Mouse (Mus musculus): ENCODE measurements around the gene Olfr1408. TPM values are rescaled to one million over a fixed set of nuclear protein-coding genes. Genes with fewer than 3 reads are reported as not detected.

Olfr1408 gene
- not detected for total RNA-seq (2023)

DNA sequence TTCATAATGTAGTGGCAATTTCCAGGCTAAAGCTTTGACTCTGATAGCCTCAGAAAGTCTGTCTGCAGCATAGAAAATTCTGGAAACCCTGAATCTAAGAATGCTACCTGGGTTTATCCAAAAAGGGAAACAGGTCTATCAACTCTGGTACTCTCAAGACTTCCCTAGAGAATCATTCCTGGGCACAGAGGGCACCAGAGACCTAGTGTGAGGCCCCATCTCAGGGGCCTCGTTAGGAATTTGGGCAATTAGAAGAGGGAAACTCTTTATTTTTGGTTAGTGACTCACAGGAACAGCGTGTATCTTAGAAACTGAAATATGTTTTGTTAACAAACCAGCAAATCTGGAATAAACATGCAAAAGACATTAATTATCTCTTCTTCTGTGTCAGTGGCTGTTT lies at the start of gene Olfr1408:
Olfr1408 (minus strand) TSS at position 101 of the 400 bp plus-strand sequence.

Other genes with a start within 250 kb of the Olfr1408 start
- gene Apcs, start 242.3 kb downstream of the Olfr1408 start, total RNA-seq (2023) = not detected
- not detected for gene Olfr16, start 187.0 kb downstream of the Olfr1408 start, total RNA-seq (2023)
- not detected for gene Olfr1406, start 53.3 kb upstream of the Olfr1408 start, total RNA-seq (2023)
- gene Olfr218, start 60.4 kb upstream of the Olfr1408 start, total RNA-seq (2023) = not detected
- gene Olfr1404, start 75.0 kb upstream of the Olfr1408 start, total RNA-seq (2023) = not detected
- 1 to 10 TPM; 3.4 to 5.2 TPM for gene Fcer1a, start 89.8 kb upstream of the Olfr1408 start, total RNA-seq (2023)
- not detected for gene Olfr418, start 128.6 kb upstream of the Olfr1408 start, total RNA-seq (2023)
- gene Mptx2, start 140.4 kb upstream of the Olfr1408 start, total RNA-seq (2023) = not detected
- 1 to 10 TPM; 1.8 to 2.6 TPM for gene Ackr1, start 196.4 kb upstream of the Olfr1408 start, total RNA-seq (2023)
- 10 to 100 TPM; 40.9 to 48.4 TPM for gene Aim2, start 213.5 kb upstream of the Olfr1408 start, total RNA-seq (2023)
- under 1 TPM; 0.31 to 0.88 TPM for gene Cadm3, start 230.3 kb upstream of the Olfr1408 start, total RNA-seq (2023)

All from neutrophil, adult 83 days (primary cell).